14 mouse cellular contexts compared by ENCODE assay signal in genomic region chr8:11300436-11300835, GRCm38 (mm10). TPM values are rescaled to one million over a fixed set of nuclear protein-coding genes. Genes with fewer than 3 reads are reported as not detected.
DNase-seq lines count a peak whose midpoint lies in the region; ATAC-seq and TF ChIP-seq lines count a peak whose summit lies in the region.
"Had no signal": no experiment of that assay in that cellular context is flagged by ENCODE, and none has a peak within 500 bp of the region (broad histone marks: within the 10 kb centered on the region; RNA-seq: fewer than 3 reads in every experiment).

No protein-coding gene starts in this region.

- TF ChIP-seq CTCF in gastrocnemius, adult 2 months (IDR thresholded peaks at IDR 0.05), result no peak
- no peak for TF ChIP-seq CTCF in midbrain, postnatal 0 days (IDR thresholded peaks at IDR 0.05)

- no peak overlapping the region for H3K9ac ChIP-seq in midbrain, embryonic 15.5 days
- H3K9ac ChIP-seq in midbrain, postnatal 0 days (replicated peaks; ENCODE audit: low read length, poor library complexity, severe bottlenecking), result no peak overlapping the region
- H3K9ac ChIP-seq: heart, embryonic 15.5 days; hindbrain, embryonic 15.5 days; liver, embryonic 12.5 days had no signal

- 0 out of 2 replicates have a peak overlapping the region, but pooled peaks have one; percentile 9 for H3K27ac ChIP-seq in gastrocnemius, adult 2 months
- no peak overlapping the region for H3K27ac ChIP-seq in midbrain, embryonic 15.5 days
- no peak overlapping the region for H3K27ac ChIP-seq in midbrain, postnatal 0 days (ENCODE audit: low read depth, low read length)
- H3K27ac ChIP-seq: hindbrain, embryonic 15.5 days; liver, embryonic 12.5 days had no signal

- no peaks in the 10 kb centered on the region for H3K4me1 ChIP-seq in midbrain, embryonic 15.5 days
- no peaks in the 10 kb centered on the region for H3K4me1 ChIP-seq in midbrain, postnatal 0 days (ENCODE audit: insufficient read depth, low read length)
- H3K4me1 ChIP-seq: hindbrain, embryonic 15.5 days; liver, embryonic 12.5 days had no signal

- H3K27me3 ChIP-seq in midbrain, embryonic 15.5 days (replicated peaks), result no peaks in the 10 kb centered on the region
- no peaks in the 10 kb centered on the region for H3K27me3 ChIP-seq in midbrain, postnatal 0 days (ENCODE audit: insufficient read depth, low read length)
- H3K27me3 ChIP-seq: heart, embryonic 15.5 days; hindbrain, embryonic 15.5 days; liver, embryonic 12.5 days had no signal

- H3K36me3 ChIP-seq in midbrain, embryonic 15.5 days (replicated peaks), result no peaks in the 10 kb centered on the region
- H3K36me3 ChIP-seq in midbrain, postnatal 0 days (ENCODE audit: insufficient read depth, low read length), result no peaks in the 10 kb centered on the region
- H3K36me3 ChIP-seq: hindbrain, embryonic 15.5 days; liver, embryonic 12.5 days had no signal

- no peak for DNase-seq in gastrocnemius, adult 2 months
- DNase-seq in gastrocnemius, adult 8-10 months (ENCODE audit: low spot score in 2 of 2), result no peak
- DNase-seq in left cerebral cortex, adult 18-20 months (ENCODE audit: low spot score in 2 of 2), result peak; percentile 21 to 58
- no peak for DNase-seq in left cerebral cortex, postnatal 4 days
- DNase-seq in midbrain, postnatal 0 days (ENCODE audit: low spot score), result no peak
- peak; percentile 61 for DNase-seq in kidney, postnatal 14 days
- no peak for DNase-seq in adrenal gland, adult 2 months
- DNase-seq: adrenal gland, postnatal 10 days; cerebellum, postnatal 25 days; spleen, adult 18-20 months had no signal

- no peak overlapping the region for H3K4me3 ChIP-seq in gastrocnemius, adult 2 months
- no peak overlapping the region for H3K4me3 ChIP-seq in midbrain, embryonic 15.5 days
- no peak overlapping the region for H3K4me3 ChIP-seq in midbrain, postnatal 0 days (ENCODE audit: low read depth, low read length)
- H3K4me3 ChIP-seq: heart, embryonic 15.5 days; hindbrain, embryonic 15.5 days; liver, embryonic 12.5 days had no signal

- no peaks in the 10 kb centered on the region for H3K9me3 ChIP-seq in midbrain, embryonic 15.5 days
- no peaks in the 10 kb centered on the region for H3K9me3 ChIP-seq in midbrain, postnatal 0 days (ENCODE audit: low read length)
- H3K9me3 ChIP-seq: heart, embryonic 15.5 days; hindbrain, embryonic 15.5 days; liver, embryonic 12.5 days had no signal

- intact Hi-C loops in gastrocnemius, adult 2 months (cut with DNase I), result no loop called here
- intact Hi-C loops in left cerebral cortex, postnatal 4 days (cut with DNase I), result no loop called here

- 79% methylated on average over 8 of the region's 8 CpGs for WGBS in midbrain, embryonic 15.5 days
- 81% methylated on average over 8 of the region's 8 CpGs for WGBS in midbrain, postnatal 0 days

- no peak overlapping the region for H3K4me2 ChIP-seq in midbrain, embryonic 15.5 days
- H3K4me2 ChIP-seq in midbrain, postnatal 0 days (ENCODE audit: low read depth, low read length, poor library complexity, severe bottlenecking), result no peak overlapping the region
- H3K4me2 ChIP-seq: heart, embryonic 15.5 days; hindbrain, embryonic 15.5 days; liver, embryonic 12.5 days had no signal

- ATAC-seq in midbrain, embryonic 15.5 days (replicated peaks), result 0 out of 2 replicates have a peak, but pooled peaks have one; percentile 50
- ATAC-seq in midbrain, postnatal 0 days (ENCODE audit: low FRiP score), result no peak
- ATAC-seq: liver, embryonic 12.5 days had no signal

RNA-seq across cellular contexts. Expression of gene Col4a2, which starts 12.2 kb away (rescaled TPM):
- 10 to 100 TPM; 51.3 to 69.5 TPM for total RNA-seq in gastrocnemius, adult 2 months (2021)
- 10 to 100 TPM; 17.8 to 38.4 (median 26.0) TPM for total RNA-seq in gastrocnemius, adult 8-10 months (2022)
- 10 to 100 TPM; 40.9 to 45.1 TPM for total RNA-seq in left cerebral cortex, adult 18-20 months (2021)
- 10 to 100 TPM; 97.2 to 98.2 TPM for total RNA-seq in left cerebral cortex, postnatal 4 days (2021)
- polyA plus RNA-seq in midbrain, embryonic 15.5 days (2015; fragmentation: Nextera tagmentation; extraction: Ambion mirVana), result 43.7 and 47.5 TPM in 2 replicates
- 92.5 and 103 TPM in 2 replicates for total RNA-seq in midbrain, postnatal 0 days (2014; rRNA removed)
- 30.0 and 31.3 TPM in 2 replicates for polyA plus RNA-seq in midbrain, postnatal 0 days (2015; fragmentation: Nextera tagmentation; extraction: Ambion mirVana)
- 100 to 1,000 TPM; 127 to 193 TPM for total RNA-seq in adrenal gland, adult 2 months (2021)
- polyA plus RNA-seq in adrenal gland, adult 2 months (2012; rRNA removed), result 114 and 115 TPM in 2 replicates

RNA-seq across cellular contexts. Expression of gene Col4a1, which starts 12.2 kb away (rescaled TPM):
- 100 to 1,000 TPM in 1 of 2 experiments, 10 to 100 TPM in 1; 73.3 to 117 TPM for total RNA-seq in gastrocnemius, adult 2 months (2021)
- total RNA-seq in gastrocnemius, adult 8-10 months (2022), result 10 to 100 TPM; 27.4 to 61.7 (median 46.3) TPM
- total RNA-seq in left cerebral cortex, adult 18-20 months (2021), result 10 to 100 TPM; 39.0 to 47.4 TPM
- total RNA-seq in left cerebral cortex, postnatal 4 days (2021), result 100 to 1,000 TPM; 142 TPM
- 90.6 and 102 TPM in 2 replicates for polyA plus RNA-seq in midbrain, embryonic 15.5 days (2015; fragmentation: Nextera tagmentation; extraction: Ambion mirVana)
- 193 and 219 TPM in 2 replicates for total RNA-seq in midbrain, postnatal 0 days (2014; rRNA removed)
- 45.2 and 48.2 TPM in 2 replicates for polyA plus RNA-seq in midbrain, postnatal 0 days (2015; fragmentation: Nextera tagmentation; extraction: Ambion mirVana)
- 100 to 1,000 TPM; 260 to 455 TPM for total RNA-seq in adrenal gland, adult 2 months (2021)
- 293 and 303 TPM in 2 replicates for polyA plus RNA-seq in adrenal gland, adult 2 months (2012; rRNA removed)

Comparison
In these comparisons a context has a peak if more than half of its experiments do, and no peak if none do; other contexts are left out.
1. DNase-seq: peak in left cerebral cortex, adult 18-20 months (2 of 2) and kidney, postnatal 14 days (single experiment); none in gastrocnemius, adult 2 months (single experiment), gastrocnemius, adult 8-10 months (0 of 2), left cerebral cortex, postnatal 4 days (single experiment), midbrain, postnatal 0 days (single experiment) and adrenal gland, adult 2 months (single experiment).